In the genomic region with DNA sequence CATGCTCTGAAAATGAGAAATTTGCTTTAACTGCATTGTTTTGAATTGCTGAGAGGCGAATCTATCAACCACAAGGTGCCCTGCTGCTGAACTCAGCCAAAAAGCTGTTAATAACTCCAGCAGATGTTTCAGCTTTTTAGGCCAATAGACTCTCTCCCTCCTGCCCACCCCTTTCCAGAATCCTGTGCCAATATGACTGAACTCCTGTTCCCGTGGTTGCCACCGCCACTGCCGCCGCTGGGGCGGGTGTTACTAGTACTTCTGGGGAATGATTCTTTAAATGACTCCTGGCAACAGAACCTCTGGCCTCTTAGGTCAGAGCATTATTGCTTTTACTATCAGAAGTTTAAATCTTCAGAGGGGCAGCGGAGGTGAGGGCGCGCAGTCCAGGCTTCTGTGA, we compare ENCODE assay signal across 9 mouse cellular contexts. TPM values are rescaled to one million over a fixed set of nuclear protein-coding genes. Genes with fewer than 3 reads are reported as not detected.
DNase-seq lines count a peak whose midpoint lies in the region; ATAC-seq lines count a peak whose summit lies in the region.
"Had no signal": no experiment of that assay in that cellular context is flagged by ENCODE, and none has a peak within 500 bp of the region (broad histone marks: within the 10 kb centered on the region; RNA-seq: fewer than 3 reads in every experiment).

No protein-coding gene starts in this region.

- DNase-seq in gastrocnemius, postnatal 14 days, result peak; percentile 31
- DNase-seq in gastrocnemius, adult 18-20 months (ENCODE audit: low spot score), result no peak
- peak; percentile 6 for DNase-seq in R1 (ENCODE audit: low read depth, low spot score)
- DNase-seq in gastrocnemius, postnatal 25 days, result peak; percentile 24
- peak; percentile 46 for DNase-seq in limb, embryonic 10.5 days (ENCODE audit: low spot score)
- DNase-seq in left cerebral cortex, postnatal 36 days (ENCODE audit: low spot score in 2 of 2), result no peak
- DNase-seq in natural killer cell, adult 2 months (ENCODE audit: low spot score in 2 of 2), result no peak

- peaks cover 21% of the 10 kb centered on the region for H3K4me1 ChIP-seq in limb, embryonic 10.5 days
- H3K4me1 ChIP-seq in heart, embryonic 11.5 days (ENCODE audit: control insufficient read depth, insufficient read depth, low read length), result no peaks in the 10 kb centered on the region

- H3K4me2 ChIP-seq in heart, embryonic 11.5 days, result no peak overlapping the region

- H3K9me3 ChIP-seq in limb, embryonic 10.5 days (replicated peaks), result no peaks in the 10 kb centered on the region
- H3K9me3 ChIP-seq in heart, embryonic 11.5 days (replicated peaks; ENCODE audit: control insufficient read depth, low read length), result no peaks in the 10 kb centered on the region

- H3K4me3 ChIP-seq in limb, embryonic 10.5 days, result peak overlapping the region; percentile 10; the same call in 1 of the 2 replicates
- no peak overlapping the region for H3K4me3 ChIP-seq in heart, embryonic 11.5 days (ENCODE audit: low read depth, low read length)
- H3K4me3 ChIP-seq: left cerebral cortex, adult 2 months had no signal

- 32% methylated on average over 9 of the region's 9 CpGs for WGBS in limb, embryonic 10.5 days
- 76% methylated on average over 9 of the region's 9 CpGs for WGBS in heart, embryonic 11.5 days (ENCODE audit: insufficient replicate concordance)

- H3K27ac ChIP-seq in limb, embryonic 10.5 days, result no peak overlapping the region
- H3K27ac ChIP-seq in heart, embryonic 11.5 days (ENCODE audit: low read depth, low read length), result no peak overlapping the region
- H3K27ac ChIP-seq: left cerebral cortex, adult 2 months had no signal

- no peaks in the 10 kb centered on the region for H3K36me3 ChIP-seq in limb, embryonic 10.5 days
- no peaks in the 10 kb centered on the region for H3K36me3 ChIP-seq in heart, embryonic 11.5 days (ENCODE audit: control insufficient read depth, insufficient read depth, low read length)

- no peaks in the 10 kb centered on the region for H3K27me3 ChIP-seq in limb, embryonic 10.5 days (ENCODE audit: low read depth, poor library complexity, severe bottlenecking)
- no peaks in the 10 kb centered on the region for H3K27me3 ChIP-seq in heart, embryonic 11.5 days (ENCODE audit: control insufficient read depth, insufficient read depth, low read length)

- intact Hi-C loops in gastrocnemius, postnatal 14 days (cut with DNase I; ENCODE audit: low total_unique reads), result no loop called here
- intact Hi-C loops in left cerebral cortex, postnatal 36 days (cut with DNase I), result no loop called here

- ATAC-seq in heart, embryonic 11.5 days (replicated peaks; ENCODE audit: insufficient number of reproducible peaks, low FRiP score, low TSS enrichment), result no peak

- no peak overlapping the region for H3K9ac ChIP-seq in heart, embryonic 11.5 days (ENCODE audit: low read depth, low read length)

RNA-seq across cellular contexts. Expression of a gene that starts 38.7 kb away (rescaled TPM):
- total RNA-seq in gastrocnemius, postnatal 14 days (2021), result 10 to 100 TPM; 37.7 to 40.7 TPM
- total RNA-seq in gastrocnemius, adult 18-20 months (2021), result 10 to 100 TPM; 56.2 to 71.8 TPM
- 10 to 100 TPM; 38.4 to 40.9 TPM for total RNA-seq in gastrocnemius, postnatal 25 days (2021)
- polyA plus RNA-seq in limb, embryonic 10.5 days (2016; fragmentation: Nextera tagmentation; extraction: Ambion mirVana), result 30.0 and 40.7 TPM in 2 replicates
- polyA plus RNA-seq in heart, embryonic 11.5 days (2014; fragmentation: Nextera tagmentation; extraction: Ambion mirVana), result 26.6 and 31.4 TPM in 2 replicates
- total RNA-seq in left cerebral cortex, postnatal 36 days (2021), result 100 to 1,000 TPM; 243 to 296 TPM

Comparison
In these comparisons a context has a peak if more than half of its experiments do, and no peak if none do; other contexts are left out.
1. DNase-seq: peak in gastrocnemius, postnatal 14 days (single experiment), R1 (single experiment), gastrocnemius, postnatal 25 days (single experiment) and limb, embryonic 10.5 days (single experiment); none in gastrocnemius, adult 18-20 months (single experiment), left cerebral cortex, postnatal 36 days (0 of 2) and natural killer cell, adult 2 months (0 of 2).